Mouse (Mus musculus): Measurements from ENCODE around the gene Cemip.

The Cemip gene

GRCm38 (mm10) chr7:83896077-83896740, 190.1 kb downstream of the Cemip start:
- in situ Hi-C loops (cut with MboI, MseI), result loop anchor here (10.0 to 25.0 kb wide), 2 partner anchors 791 to 1021 kb away; partner anchors contain the start of gene Zfand6

- in situ Hi-C loops (cut with MboI, MseI), result loop anchor here (5.0 to 25.0 kb wide), 3 partner anchors 252 to 1020 kb away; partner anchors contain the start of gene Zfand6
These were observed 192.0 kb downstream of the Cemip start for GRCm38 (mm10) chr7:83894348-83894747.

- in situ Hi-C loops (cut with MboI, MseI), result loop anchor here (5.0 to 25.0 kb wide), 3 partner anchors 250 to 1018 kb away; partner anchors contain the start of gene Zfand6
These were observed 194.0 kb downstream of the Cemip start for GRCm38 (mm10) chr7:83892333-83892669.

GRCm38 (mm10) chr7:83891433-83892332, 194.6 kb downstream of the Cemip start:
- in situ Hi-C loops (cut with MboI, MseI), result loop anchor here (5.0 to 25.0 kb wide), 3 partner anchors 249 to 1017 kb away; partner anchors contain the start of gene Zfand6

GRCm38 (mm10) chr7:83889946-83890345, 196.4 kb downstream of the Cemip start:
- in situ Hi-C loops (cut with MboI, MseI), result loop anchor here (5.0 to 25.0 kb wide), 3 partner anchors 248 to 1015 kb away; partner anchors contain the start of gene Zfand6

GRCm38 (mm10) chr7:83889383-83889782, 196.9 kb downstream of the Cemip start:
- in situ Hi-C loops (cut with MboI, MseI), result loop anchor here (25.0 kb wide), 1 partner anchor 798 kb away; the partner anchor contains the start of gene Zfand6

- in situ Hi-C loops (cut with MboI, MseI), result loop anchor here (25.0 kb wide), 1 partner anchor 801 kb away; the partner anchor contains the start of gene Zfand6
These were observed 199.8 kb downstream of the Cemip start for GRCm38 (mm10) chr7:83886366-83887129.

- in situ Hi-C loops (cut with MboI, MseI), result loop anchor here (25.0 kb wide), 1 partner anchor 801 kb away; the partner anchor contains the start of gene Zfand6
These were observed 200.5 kb downstream of the Cemip start for GRCm38 (mm10) chr7:83885835-83886234.

GRCm38 (mm10) chr7:83884921-83885532, 201.3 kb downstream of the Cemip start:
- in situ Hi-C loops (cut with MboI, MseI), result loop anchor here (25.0 kb wide), 1 partner anchor 802 kb away; the partner anchor contains the start of gene Zfand6

- in situ Hi-C loops (cut with MboI, MseI), result loop anchor here (25.0 kb wide), 1 partner anchor 803 kb away; the partner anchor contains the start of gene Zfand6
These were observed 202.2 kb downstream of the Cemip start, which contains the start of the genes Tlnrd1 and Mesd for GRCm38 (mm10) chr7:83884021-83884658. Gene Tlnrd1, minus strand, starts transcription at chr7:83884305. Gene Mesd, plus strand, starts transcription at chr7:83884466.

- in situ Hi-C loops (cut with MboI, MseI), result loop anchor here (25.0 kb wide), 1 partner anchor 804 kb away; the partner anchor contains the start of gene Zfand6
These were observed 202.9 kb downstream of the Cemip start for GRCm38 (mm10) chr7:83883276-83884020.
